Mouse (Mus musculus): ENCODE measurements around the gene Wwox.

Gene Wwox

GRCm38 (mm10) chr8:114743185-114743915 lies 303.9 kb downstream of the Wwox start:
- peak; percentile 94 for DNase-seq (ENCODE audit: low read depth)

DNA sequence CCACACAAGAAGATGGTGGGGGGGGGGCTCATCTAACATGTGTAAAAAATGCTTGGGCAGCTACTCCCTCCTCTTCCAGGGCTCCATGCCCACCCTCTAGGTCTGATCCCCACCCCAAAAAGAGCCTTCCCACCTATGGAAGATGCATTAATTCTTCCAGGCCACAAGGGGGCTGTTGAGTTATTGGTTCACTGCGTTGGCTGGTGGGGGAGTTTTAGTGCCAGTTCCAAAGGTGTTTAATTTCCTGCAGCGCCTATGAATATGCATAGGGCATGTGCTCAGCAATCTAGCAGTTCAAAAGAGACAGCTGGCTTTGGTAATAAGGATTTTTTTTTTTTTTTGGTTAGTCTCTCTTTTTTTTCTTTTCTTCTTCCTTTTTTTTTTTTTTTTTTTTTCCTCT lies 306.9 kb downstream of the Wwox start:
- DNase-seq (ENCODE audit: low read depth): peak; percentile 5

GRCm38 (mm10) chr8:114751376-114752135 lies 312.1 kb downstream of the Wwox start:
- DNase-seq (ENCODE audit: low read depth): no peak

GRCm38 (mm10) chr8:114759621-114760020 lies 320.2 kb downstream of the Wwox start:
- DNase-seq (ENCODE audit: low read depth): no peak

GRCm38 (mm10) chr8:114768536-114768935 lies 329.1 kb downstream of the Wwox start:
- no peak for DNase-seq (ENCODE audit: low read depth)

DNA sequence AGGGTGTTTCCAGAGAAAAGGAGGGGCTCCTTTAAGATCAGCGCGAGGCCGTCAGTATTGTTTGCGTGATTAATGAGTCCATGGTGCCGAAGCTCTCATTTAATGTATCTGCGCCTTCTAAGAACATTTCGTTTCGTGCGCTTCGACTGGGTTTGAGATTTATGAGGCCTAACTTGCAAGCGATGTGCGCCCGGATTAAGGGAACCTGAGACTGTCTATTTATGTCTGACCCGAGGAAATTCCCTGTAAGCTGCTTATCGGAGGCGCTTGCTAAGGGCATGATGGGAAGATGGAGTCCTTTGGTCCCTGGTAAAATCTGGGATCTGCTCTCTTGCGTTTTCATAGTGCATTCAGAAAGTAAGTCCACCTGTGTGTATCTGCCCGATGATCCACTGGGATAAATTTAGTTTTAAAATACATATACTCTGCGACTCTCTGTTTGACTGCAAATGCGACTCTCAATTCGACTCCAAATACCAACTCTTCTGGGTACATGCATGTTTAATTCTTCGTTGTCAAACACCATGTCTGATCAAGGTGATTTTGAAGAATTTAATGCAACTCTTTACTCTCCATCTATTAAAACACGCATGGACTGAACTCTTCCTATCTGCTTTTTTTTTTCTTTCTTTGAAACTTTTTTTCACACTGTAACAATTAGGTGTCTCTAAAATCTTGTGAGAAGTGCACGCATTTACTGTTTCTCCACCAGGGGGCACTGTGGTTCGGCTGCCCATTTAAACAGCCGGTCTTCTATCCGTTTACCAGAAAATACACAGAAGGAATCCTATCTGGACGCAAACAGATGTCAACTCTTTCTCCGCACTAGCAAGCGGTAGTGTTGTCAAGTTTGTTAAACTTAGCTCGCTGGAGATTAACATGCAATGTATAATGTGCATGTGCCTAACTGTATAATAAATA lies 331.7 kb downstream of the Wwox start:
- peak; percentile 54 for DNase-seq (ENCODE audit: low read depth)

DNA sequence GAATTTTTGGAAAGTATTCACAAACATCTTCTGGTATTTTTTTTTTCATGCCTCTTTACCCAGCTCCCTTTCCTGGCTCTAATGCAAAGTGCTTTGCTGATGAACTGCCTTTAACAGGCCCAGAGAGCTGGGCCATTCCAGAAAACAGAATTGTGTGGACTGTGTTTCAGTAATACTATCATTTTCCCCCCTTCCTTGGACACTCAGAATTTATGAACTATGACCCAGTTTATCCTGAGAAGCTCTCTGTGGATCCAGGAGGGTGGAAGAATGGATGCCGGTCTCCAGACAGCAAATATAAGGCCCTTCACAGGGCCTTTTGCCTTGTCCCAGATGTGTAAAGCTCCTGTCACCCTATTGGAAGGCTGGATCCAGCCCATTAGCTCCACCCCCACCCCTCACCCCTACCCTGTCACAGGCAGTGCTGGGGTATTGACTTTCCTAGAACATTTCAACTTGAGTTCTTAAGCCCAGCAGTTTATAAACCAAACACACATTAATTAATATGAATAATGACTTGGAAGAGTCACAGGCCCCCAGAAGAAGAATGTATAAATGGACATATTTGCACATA lies 332.9 kb downstream of the Wwox start:
- DNase-seq (ENCODE audit: low read depth): no peak

- DNase-seq (ENCODE audit: low read depth): no peak
Observed at GRCm38 (mm10) chr8:114773461-114774414, 334.3 kb downstream of the Wwox start.

DNA sequence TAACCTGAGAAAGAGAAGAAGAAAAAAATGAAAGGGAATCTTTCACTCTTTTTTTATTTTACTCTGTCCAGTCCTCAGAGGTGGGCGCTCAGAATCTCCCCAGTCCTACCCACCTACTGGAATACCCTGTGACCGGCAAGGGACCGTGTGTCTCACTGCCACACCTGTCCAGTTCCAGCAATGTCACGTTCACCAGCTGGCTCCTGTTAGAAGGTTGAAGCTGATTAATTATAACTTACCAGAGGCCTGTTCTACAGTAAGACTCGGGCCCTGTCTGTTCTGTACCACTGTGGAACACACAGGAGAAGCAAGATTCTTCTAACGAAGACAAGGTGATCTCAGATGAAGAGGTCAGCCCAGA lies 334.9 kb downstream of the Wwox start:
- no peak for DNase-seq (ENCODE audit: low read depth)

DNA sequence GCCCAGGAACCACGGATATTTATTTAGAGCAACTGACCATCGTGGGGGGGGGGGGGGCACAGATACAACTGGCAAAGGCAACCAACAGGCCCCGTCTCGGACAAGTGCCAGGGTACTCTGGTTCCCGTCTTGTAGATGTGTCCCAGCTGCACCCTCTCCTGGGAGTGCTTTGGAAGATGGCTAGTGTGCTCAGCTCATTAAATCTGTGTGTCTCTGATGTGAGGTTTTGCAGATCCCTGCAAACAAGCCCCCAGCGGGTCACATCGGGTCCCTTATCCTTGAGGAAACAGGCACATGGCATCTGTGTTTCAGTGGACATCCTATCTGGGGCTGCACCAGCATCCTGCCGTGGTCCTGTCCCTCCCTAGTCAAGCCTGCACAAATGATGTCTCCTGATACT lies 336.1 kb downstream of the Wwox start:
- no peak for DNase-seq (ENCODE audit: low read depth)

DNA sequence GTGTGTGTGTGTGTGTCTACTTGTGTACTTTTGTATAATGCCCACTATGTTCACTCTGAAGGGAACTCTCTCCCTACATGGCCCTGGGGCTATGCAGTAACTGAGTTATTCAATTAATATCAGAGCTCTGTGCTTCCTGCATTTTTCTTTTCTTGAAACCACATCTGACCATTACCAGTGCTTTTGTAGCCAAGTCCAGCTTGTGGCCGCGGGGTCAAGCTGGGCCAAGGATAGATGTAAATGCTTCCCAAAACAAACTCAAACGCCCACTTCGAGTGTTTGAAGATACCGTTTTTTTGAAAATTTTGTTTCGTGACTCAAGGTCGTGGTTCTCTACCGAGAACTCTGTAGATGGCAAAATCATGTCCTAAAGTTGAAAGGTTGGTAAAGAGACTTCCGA lies 337.2 kb downstream of the Wwox start:
- no peak for DNase-seq (ENCODE audit: low read depth)

DNA sequence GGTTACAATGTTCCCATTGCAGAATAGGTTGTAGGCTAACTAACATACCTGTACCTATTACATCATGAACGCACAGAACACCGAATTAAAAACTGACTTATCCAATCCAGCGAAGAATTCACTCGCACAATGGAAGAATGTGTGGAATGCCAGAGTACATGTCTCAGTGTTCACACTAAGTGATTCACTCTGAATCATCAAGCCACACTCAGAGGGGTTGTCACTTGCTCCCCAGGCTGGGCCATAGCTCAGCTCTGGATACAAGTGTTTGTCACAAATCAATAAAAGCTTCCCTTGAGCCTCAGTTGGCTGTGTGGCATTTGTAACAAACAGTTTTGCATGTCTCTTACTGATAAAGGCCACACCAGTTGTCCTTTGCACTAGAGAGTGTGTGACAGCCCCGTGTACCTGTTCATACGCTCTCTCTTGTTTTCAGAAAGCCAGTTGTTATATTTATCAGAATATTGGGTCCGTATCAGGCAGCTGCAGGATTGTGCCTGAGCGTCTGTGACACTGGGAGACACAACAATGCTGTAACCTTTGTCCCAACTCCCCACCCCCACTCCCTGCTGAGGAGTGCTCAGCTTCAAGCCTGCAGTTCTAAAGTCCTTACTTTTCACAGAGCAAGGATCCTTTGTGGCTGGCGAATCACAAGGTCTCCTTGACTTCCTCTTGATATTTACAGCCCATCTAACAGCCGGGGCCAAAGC lies 338.0 kb downstream of the Wwox start:
- DNase-seq (ENCODE audit: low read depth): no peak

- no peak for DNase-seq (ENCODE audit: low read depth)
Observed at GRCm38 (mm10) chr8:114779002-114779401, 339.5 kb downstream of the Wwox start.

GRCm38 (mm10) chr8:114783321-114783720 lies 343.9 kb downstream of the Wwox start:
- no peak for DNase-seq (ENCODE audit: low read depth)

GRCm38 (mm10) chr8:114785834-114786233 lies 346.4 kb downstream of the Wwox start:
- DNase-seq (ENCODE audit: low read depth): no peak

DNA sequence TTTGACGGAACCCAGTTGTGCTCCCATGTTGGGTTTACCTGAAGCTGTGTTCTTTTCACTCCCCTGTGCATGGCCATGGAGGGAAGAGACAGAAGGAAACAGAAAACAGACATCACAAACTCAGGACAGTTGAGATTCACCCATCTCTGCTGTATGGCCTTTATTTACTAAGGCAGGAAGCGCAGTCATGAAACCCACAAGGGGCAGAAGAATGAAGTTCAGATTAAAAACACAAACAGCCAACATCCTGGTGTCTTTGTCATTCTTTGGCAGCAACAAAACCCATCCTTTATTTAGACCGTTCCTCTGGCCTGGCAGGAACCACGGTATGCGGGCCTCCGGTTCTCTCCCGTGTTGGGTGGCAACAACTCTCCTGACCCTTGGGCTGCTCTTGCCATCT lies 350.2 kb downstream of the Wwox start:
- DNase-seq (ENCODE audit: low read depth): no peak

DNA sequence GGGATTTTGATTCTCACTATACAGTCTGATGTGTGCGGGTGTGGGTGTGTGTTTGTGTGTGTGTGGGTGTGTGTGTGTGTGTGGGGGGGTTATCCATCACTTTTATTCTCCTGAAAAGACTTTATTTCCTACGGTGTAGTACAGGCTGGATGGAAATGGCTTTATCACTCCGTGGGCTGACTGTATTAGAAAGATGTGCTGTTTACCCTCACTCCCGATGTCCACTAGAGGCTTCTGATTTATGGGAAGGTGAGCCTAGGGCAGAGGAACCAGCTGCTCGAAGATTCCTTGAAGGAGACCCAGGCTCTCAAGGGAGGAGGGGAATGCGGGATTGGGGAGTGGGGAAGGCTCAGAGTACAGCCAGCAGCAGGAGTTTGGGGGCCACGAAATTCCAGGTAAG lies 351.3 kb downstream of the Wwox start:
- no peak for DNase-seq (ENCODE audit: low read depth)

- DNase-seq (ENCODE audit: low read depth): no peak
Observed at GRCm38 (mm10) chr8:114793682-114794081, 354.2 kb downstream of the Wwox start.

GRCm38 (mm10) chr8:114801428-114802134 lies 362.1 kb downstream of the Wwox start:
- DNase-seq (ENCODE audit: low read depth): no peak

DNA sequence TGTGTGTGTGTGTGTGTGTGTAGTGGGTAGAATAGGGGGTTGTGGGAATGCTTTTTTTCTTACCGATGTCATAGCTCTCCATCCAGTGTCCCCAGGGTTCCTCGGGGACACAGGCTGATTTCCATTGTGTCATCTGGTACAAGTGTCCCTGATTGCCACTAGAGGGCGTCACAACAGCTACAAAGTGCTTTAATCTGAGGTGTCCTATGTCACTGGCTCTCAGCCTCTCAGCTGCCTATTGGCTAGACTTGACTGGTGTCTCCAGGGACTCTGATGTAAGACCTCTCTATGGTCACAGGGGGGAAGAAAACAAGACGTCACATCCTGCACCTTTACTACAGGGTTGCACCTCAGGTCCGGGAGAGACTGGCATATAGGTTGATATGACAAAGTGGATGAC lies 363.7 kb downstream of the Wwox start:
- no peak for DNase-seq (ENCODE audit: low read depth)

All from 416B (cell line).